Mouse (Mus musculus): ENCODE measurements at regions not wholly inside any gene's neighbourhood (a gene's known extent, or its start where the extent isn't known, plus 50 kb on each side); places are given as distances from the start of the nearest gene placed in this dataset.

GRCm38 (mm10) chr3:62985033-62985432 is 256.3 kb upstream of the Mme start:
- DNase-seq (ENCODE audit: low read depth, low spot score): no peak

GRCm38 (mm10) chr3:62976906-62977305 is 264.4 kb upstream of the Mme start:
- DNase-seq (ENCODE audit: low read depth, low spot score): no peak

- DNase-seq (ENCODE audit: low read depth, low spot score): no peak
Observed at GRCm38 (mm10) chr3:62963244-62963643, 278.1 kb upstream of the Mme start.

- DNase-seq (ENCODE audit: low read depth, low spot score): no peak
Observed at GRCm38 (mm10) chr3:62962608-62963007, 278.7 kb upstream of the Mme start.

- no peak for DNase-seq (ENCODE audit: low read depth, low spot score)
Observed at GRCm38 (mm10) chr3:62945356-62945755, 296.0 kb upstream of the Mme start.

DNA sequence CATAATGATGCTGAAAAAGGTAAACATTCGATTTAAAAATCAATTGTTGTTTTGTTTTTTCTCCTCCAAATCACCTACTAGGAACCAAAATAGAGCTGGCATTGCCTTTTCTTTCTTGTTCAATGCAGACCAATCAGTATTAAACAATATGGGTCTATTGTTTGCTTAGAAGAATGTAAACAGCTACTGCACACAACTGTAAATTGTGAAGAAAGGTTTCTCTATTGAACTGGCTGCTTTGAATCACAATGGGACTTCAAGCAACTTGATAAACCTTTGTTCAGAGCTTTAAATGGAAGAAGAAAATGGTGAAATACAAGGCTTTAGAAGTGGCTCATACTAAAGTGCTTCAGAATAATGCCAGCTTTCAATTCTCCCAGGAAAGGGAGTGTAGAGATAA is 302.7 kb upstream of the Mme start:
- no peak for DNase-seq (ENCODE audit: low read depth, low spot score)

- peak; percentile 2 for DNase-seq (ENCODE audit: low read depth, low spot score)
Observed at GRCm38 (mm10) chr3:62924441-62924840, 316.9 kb upstream of the Mme start.

DNA sequence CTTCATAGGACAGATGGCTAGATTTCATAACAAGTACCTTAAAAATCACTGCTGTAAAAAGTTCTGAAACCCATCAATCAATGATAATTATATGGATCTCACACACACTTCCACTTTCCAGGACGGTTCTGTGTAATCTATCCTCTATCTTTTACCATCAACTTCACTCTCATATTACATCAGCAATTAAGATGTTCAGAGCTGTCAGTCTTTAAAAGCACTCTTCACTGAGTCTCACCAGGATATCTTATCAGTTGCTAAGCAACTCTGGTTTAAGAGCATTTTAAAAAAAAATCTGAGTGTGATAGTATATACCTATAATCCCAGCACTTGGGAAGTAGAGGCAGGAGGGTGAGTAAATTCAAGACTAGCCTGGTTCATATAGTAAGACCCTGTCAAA is 312.0 kb upstream of the Gpr149 start:
- no peak for DNase-seq (ENCODE audit: low read depth, low spot score)

- DNase-seq (ENCODE audit: low read depth, low spot score): no peak
Observed at GRCm38 (mm10) chr3:62885104-62885503, 280.2 kb upstream of the Gpr149 start.

GRCm38 (mm10) chr3:62882310-62883073 is 277.6 kb upstream of the Gpr149 start:
- no peak for DNase-seq (ENCODE audit: low read depth, low spot score)

- no peak for DNase-seq (ENCODE audit: low read depth, low spot score)
Observed at GRCm38 (mm10) chr3:62860731-62861130, 255.8 kb upstream of the Gpr149 start.

DNA sequence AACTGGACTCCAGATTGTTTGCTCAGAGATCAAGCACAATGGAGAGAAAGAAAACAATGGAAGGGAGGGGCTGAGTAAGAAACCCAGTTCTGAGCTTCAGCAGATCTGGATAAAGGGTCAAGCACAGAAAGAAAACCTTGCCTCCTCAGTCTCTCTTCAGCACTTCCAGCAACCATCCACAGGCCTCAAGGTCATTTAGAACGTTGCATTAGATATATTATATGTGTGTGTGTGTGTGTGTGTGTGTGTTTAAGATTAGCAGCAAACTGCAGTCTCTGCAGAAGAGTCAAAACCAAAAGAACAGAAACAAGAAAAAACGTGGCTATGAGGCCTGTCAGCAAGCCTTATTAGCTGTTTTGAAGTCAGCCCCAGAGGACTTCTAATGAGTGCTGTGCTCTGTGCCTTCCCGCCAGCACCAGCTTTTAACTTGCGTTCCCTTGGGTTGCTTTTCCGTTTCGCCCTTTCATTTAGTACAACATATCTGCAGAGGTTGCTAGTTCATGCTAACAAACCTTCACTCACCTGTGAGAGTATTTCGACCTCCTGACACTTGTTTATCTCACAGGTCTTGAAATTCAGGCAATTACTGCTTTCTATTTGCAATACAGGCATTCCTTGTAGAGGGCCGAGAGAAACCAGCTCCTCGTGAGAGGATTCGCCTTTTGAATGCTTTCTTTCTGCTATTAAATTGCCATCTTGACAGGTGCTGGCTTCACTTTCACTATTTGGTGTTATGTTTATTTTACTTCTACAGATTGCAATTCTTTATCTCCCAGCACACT is 230.9 kb upstream of the Gpr149 start:
- no peak for DNase-seq (ENCODE audit: low read depth, low spot score)

- DNase-seq (ENCODE audit: low read depth, low spot score): no peak
Observed at GRCm38 (mm10) chr3:62823892-62824291, 219.0 kb upstream of the Gpr149 start.

- no peak for DNase-seq (ENCODE audit: low read depth, low spot score)
Observed at GRCm38 (mm10) chr3:62801044-62801443, 196.1 kb upstream of the Gpr149 start.

GRCm38 (mm10) chr3:62786233-62786632 is 181.3 kb upstream of the Gpr149 start:
- no peak for DNase-seq (ENCODE audit: low read depth, low spot score)
